Mouse (Mus musculus) adrenal gland, postnatal 25 days (tissue): Measurements from ENCODE around the gene Mtf2. TPM values are rescaled to one million over a fixed set of nuclear protein-coding genes. Genes with fewer than 3 reads are reported as not detected.
"Not testable (repeated sequence)": the region's sequence is repeated elsewhere in the genome, so short reads cannot be mapped to it uniquely, and the experiment has no call there.

Experiments
- DNase-seq: peaks from one replicate; pipeline ENCODE4 v3.0.0; 2021; ENCODE audit warnings: mixed read lengths
- total RNA-seq: library from RNA; stranded (reverse); gene quantifications from 2 replicates; pipeline ENCODE4 v1.2.3, GENCODE M21; 2021

The Mtf2 gene
- total RNA-seq, 1 experiment from 2014 or later = 35.1 TPM

DNA sequence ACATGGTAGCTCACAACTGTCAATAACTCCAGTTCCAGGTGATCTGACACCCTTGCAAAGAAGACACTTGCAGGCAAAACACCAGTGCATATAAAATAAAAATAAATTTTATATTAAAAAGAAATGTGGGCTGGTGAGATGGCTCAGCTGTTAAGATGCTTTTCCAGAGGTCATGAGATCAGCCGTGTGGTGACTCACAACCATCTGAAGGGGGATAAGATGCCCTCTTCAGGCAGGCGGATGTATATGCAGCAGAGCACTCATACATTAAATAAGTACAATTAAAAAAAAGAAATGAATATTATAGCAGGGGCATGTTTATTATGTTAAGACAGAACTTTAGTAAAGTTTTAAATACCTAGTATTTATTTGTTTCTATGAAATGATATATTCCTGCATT, 16.9 kb downstream of the Mtf2 start:
- DNase-seq = peak; percentile 16

DNA sequence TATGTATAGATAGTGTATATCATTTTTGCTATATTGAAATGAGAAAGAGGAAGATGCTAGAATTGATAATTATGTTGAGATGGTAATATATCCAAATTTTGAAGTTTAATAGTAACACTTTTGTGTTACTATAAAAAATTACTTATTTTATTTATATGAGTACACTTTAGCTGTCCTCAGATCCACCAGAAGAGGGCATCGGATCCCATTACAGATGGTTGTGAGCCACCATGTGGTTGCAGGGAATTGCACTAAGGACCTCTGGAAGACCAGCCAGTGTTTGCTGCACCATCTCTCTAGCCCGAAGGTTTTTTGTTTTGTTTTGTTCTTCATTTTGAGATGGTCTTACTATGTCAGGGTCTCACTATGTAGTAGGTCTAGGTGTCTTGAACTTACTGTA, 20.0 kb downstream of the Mtf2 start:
- DNase-seq = no peak

DNA sequence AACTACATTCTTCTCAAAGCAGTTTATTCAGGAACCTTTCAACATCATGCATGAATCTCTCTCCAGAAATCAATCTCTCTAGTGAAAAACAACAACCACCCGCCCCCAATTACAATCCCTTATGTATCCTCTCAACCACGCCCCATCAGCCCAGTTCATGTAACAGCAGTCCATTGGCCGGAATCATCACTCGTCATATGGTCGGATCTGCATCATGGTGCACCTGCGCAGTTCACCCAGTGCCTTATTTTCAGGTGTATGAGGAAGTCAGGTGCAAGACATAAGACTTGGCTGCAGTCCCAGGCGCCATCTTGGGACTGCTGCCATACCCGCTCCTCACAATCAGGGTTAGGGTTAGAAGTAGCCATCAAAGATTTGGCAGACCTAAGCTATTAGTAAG, 27.3 kb downstream of the Mtf2 start:
- DNase-seq = not testable (repeated sequence)

DNA sequence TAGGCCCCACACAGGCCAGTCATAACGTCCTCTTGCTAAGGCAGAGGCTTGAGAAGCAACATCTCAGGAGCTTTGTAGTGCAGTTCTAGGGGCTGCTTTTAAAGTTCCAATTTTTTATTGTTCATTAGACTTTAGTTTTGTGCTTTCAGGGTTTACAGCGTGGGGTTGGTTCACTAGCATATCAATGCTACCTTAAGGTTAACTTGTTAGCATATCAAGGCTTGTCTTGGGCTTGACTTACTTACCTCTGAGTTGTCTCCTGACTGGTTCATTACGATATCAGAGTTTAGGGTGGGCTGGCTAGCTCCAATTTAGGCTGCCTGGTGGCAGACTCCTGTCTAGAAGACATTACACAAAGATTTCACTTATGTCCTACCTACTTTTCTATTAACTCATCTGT, 32.2 kb downstream of the Mtf2 start:
- DNase-seq = no peak

DNA sequence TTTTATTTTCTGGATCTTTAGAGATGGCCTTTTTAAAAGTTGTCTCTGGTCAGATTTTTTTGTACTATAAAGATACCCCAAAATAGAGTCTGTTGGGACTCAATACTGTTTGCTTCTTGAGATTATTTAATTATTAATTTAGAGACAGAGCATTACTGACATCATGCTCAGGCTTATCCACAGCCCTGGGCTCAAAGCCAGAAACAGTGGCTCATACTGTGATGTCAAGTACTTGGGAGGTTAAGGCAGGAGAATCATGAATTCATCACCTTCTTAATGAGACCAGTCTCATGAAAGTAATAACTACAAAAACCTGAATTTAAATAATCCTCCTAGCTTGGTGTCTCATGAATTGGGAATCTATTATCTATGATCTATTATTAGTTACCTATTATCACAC, 34.7 kb downstream of the Mtf2 start:
- peak; percentile 50 for DNase-seq

DNA sequence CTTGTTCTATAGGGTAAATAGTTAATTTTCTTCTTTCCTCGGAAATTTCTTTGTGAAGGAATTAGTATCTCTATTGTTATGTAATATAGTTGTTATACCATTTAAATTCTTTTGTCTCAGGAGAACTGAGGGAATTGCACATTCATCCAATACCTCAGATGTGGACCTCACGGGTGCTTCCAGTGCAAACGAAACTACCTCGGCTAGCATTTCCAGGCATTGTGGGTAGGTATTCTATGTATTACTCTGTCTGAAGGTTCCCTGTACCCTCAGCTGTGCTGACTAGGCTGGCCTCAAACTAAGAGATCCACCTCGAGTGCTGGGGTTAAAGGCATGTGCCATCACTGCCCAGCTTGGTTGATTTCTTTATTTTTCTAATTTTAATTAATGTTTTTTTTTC, 38.8 kb downstream of the Mtf2 start:
- no peak for DNase-seq

DNA sequence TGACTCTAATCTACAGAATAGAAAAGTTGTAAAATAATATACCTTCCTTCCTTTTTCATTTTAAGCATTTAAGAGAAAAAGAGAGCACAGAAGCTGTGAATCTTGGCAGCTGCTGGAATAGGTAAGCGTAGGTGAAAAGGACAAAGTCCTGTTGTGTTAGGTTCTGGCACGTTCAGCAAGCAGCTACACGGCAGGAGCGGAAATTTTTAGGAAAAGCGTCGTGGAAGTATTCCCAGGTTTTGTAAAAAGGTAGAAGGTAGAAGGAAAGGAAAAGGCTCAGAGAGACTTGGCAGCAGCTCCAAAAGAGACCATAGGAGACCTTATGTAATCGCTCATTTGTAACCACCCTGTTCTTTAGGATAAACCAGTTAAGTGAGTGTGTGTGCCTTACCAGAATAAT, 43.9 kb downstream of the Mtf2 start:
- no peak for DNase-seq

DNA sequence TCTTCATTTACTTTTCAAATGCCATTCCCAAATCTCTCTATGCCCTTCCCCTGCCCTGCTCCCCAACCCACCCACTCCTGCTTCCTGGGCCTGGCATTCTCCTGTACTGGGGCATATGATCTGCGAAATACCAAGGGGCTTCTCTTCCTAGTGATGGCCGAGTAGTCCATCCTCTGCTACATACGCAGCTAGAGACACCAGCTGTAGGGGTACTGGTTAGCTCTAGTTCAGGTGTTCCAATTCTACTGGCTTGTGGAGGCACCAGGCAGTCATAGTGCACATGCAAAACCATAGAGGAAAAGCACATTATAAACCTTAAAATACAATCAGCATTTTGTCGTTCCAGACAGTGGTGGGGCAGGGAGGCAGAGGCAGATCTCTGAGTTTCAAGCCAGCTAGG, 52.2 kb downstream of the Mtf2 start:
- no peak for DNase-seq

DNA sequence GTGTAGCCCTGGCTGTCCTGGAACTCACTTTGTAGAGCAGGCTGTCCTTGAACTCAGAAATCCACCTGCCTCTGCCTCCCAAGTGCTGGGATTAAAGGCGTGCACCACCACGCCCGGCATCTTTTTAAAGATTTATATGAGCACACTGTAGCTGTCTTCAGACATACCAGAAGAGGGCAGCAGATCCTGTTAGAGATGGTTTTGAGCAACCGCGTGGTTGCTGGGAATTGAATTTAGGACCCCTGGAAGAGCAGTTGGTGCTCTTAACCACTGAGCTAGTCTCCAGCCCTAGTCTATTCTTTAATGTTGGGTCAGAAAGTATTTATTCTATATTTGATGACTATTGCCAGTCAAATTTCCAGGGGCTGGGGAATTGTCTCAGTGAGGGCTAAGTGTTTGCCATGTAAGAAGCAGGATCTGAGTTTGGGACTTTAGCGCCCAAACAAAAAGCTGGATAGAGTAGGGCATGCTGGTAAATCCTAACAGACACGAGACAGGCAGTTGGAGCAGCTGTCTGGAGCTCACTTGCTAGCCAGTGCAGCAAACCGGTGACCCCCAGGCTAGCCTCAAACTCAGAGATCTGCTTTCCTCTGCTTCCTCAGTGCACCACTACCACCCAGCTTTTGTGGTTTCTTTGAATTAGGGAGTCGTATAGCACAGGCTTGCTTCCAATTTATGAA, 54.9 kb downstream of the Mtf2 start:
- DNase-seq = no peak

DNA sequence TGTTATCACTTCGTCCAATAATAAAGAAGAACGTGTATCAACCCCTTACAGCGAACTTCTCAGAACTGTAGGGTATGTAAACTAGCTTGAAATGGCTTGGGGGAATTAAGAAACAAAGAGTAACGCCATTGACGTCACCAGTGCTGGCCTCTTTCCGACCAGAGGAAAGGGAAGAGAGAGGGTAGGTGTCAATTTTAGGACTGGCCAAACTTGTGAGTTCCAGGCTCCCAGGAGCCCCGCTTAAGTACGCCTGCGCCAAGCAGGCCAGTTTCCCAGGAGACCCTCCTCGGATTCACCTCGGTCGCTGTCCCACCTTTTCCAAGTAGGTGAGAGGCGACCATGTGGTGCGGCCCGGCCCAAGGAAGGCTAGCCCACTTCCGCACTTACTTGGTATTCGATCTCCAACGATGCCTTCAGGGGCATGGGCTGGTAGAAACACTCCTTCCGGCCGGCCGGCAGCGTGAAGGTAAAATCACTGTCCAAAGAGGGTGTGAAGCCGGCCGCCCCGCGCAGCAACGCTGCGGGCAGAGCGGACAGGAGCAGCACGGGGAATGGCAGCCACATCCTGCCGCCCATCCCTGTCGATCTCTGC, 66.5 kb downstream of the Mtf2 start:
- peak; percentile 48 for DNase-seq

DNA sequence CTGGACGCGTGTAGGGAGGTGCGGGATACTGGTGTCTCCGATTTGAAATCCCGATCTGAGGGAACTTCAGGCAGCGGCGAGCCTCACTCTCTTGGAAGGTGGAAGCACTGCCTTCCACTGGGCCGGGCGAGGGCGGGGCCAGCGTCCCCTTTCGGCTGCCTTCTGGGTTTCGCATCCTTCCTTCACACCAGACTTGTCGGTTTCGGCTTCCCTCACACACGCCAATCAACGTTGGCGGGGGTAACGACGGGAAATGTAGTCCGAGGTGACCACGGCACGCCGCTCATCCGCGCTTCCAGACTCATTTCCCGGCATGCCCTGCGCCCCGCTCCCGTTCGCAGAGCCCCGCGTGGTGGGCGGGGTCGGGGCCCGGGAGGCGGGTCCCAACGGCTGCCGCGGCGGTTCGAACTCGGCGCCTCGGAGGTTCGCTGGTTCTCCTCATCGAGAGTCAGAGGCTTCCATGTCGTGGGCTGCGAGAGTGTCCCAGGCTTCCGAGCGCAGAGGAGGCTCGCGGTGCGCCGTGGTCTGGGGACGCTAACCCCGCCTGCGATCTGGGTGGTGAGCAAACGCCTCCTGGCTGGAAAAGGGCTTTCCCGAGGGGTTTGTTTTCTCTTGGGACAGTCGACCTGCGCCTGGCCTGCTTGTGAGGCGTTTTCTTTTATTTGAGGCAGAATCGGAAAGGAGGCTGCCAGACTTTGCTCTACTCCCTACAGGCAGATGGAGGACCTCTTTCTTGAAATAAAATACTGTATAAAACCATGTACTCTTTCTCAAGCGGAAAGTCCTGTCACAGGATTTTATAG, 67.2 kb downstream of the Mtf2 start, which contains the start of the genes Tmed5 and Ccdc18:
Gene Tmed5, minus strand, starts transcription at position 180 of the 803 bp plus-strand sequence.
Gene Ccdc18, plus strand, starts transcription at position 435 of the 803 bp plus-strand sequence.
- peak; percentile 98 for DNase-seq

DNA sequence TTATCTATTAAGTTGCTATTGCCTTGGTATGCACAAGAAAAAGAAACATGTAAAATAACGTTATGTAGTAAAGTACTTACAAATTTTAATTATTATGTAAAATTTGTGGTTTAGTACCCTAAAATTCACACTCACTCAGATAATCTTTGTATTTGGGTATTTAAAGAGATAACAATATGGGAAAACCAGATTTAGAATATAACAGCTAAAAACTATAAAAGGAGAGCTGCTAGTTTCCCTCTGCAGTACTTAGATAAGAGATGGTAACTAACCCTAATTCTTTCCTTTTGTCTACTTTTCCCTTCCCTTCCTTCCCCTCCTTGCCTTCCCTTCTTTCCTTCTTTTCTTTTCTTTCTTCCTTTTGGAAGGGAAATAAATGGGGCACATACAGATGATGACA, 87.1 kb downstream of the Mtf2 start:
- no peak for DNase-seq

Other genes starting within 250 kb of the Mtf2 start
- gene Ube2d2b, start 235.6 kb upstream of the Mtf2 start, total RNA-seq = not detected in 2 replicates
- 63.0 TPM in 2 replicates for gene Evi5, start 190.6 kb upstream of the Mtf2 start, total RNA-seq
- 71.3 and 77.7 TPM in 2 replicates for gene Rpl5, start 165.2 kb upstream of the Mtf2 start, total RNA-seq
- 4.4 and 4.6 TPM in 2 replicates for gene Fam69a, start 78.6 kb upstream of the Mtf2 start, total RNA-seq
- 38.6 and 40.8 TPM in 2 replicates for gene Tmed5, start 66.9 kb downstream of the Mtf2 start, total RNA-seq
- gene Ccdc18, start 67.2 kb downstream of the Mtf2 start, total RNA-seq = 1.2 and 2.1 TPM in 2 replicates
- 31.9 and 35.2 TPM in 2 replicates for gene Dr1, start 203.2 kb downstream of the Mtf2 start, total RNA-seq
- gene Pigg, start 246.9 kb downstream of the Mtf2 start, total RNA-seq = 12.1 and 13.8 TPM in 2 replicates